Mouse (Mus musculus) right cerebral cortex, postnatal 14 days (tissue): Measurements from ENCODE around the gene Sema3c.

Experiments
- DNase-seq: peaks from one replicate; pipeline ENCODE4 v3.0.0; 2022

Sema3c gene

GRCm38 (mm10) chr5:17648865-17649542 is 74.9 kb downstream of the Sema3c start:
- no peak for DNase-seq

- DNase-seq, result no peak
Observed at GRCm38 (mm10) chr5:17661223-17661622, 87.1 kb downstream of the Sema3c start.

GRCm38 (mm10) chr5:17671356-17671755 is 97.3 kb downstream of the Sema3c start:
- DNase-seq, result no peak

- DNase-seq, result no peak
Observed at GRCm38 (mm10) chr5:17680862-17681261, 106.8 kb downstream of the Sema3c start.

- DNase-seq, result no peak
Observed at GRCm38 (mm10) chr5:17689121-17689520, 115.0 kb downstream of the Sema3c start.

- DNase-seq, result no peak
Observed at GRCm38 (mm10) chr5:17689604-17690003, 115.5 kb downstream of the Sema3c start.

GRCm38 (mm10) chr5:17695366-17695765 is 121.3 kb downstream of the Sema3c start:
- no peak for DNase-seq

GRCm38 (mm10) chr5:17698905-17699304 is 124.8 kb downstream of the Sema3c start:
- DNase-seq, result no peak

- no peak for DNase-seq
Observed at GRCm38 (mm10) chr5:17704160-17704559, 130.1 kb downstream of the Sema3c start.

GRCm38 (mm10) chr5:17707086-17707485 is 133.0 kb downstream of the Sema3c start:
- DNase-seq, result no peak

GRCm38 (mm10) chr5:17712374-17712773 is 138.3 kb downstream of the Sema3c start:
- DNase-seq, result no peak

- no peak for DNase-seq
Observed at GRCm38 (mm10) chr5:17715206-17715605, 141.1 kb downstream of the Sema3c start.

GRCm38 (mm10) chr5:17720011-17720410 is 145.9 kb downstream of the Sema3c start:
- DNase-seq, result no peak

GRCm38 (mm10) chr5:17724031-17724430 is 149.9 kb downstream of the Sema3c start:
- DNase-seq, result no peak

- DNase-seq, result no peak
Observed at GRCm38 (mm10) chr5:17728047-17728446, 154.0 kb downstream of the Sema3c start.

GRCm38 (mm10) chr5:17739805-17740204 is 165.7 kb downstream of the Sema3c start:
- DNase-seq, result no peak

- DNase-seq, result no peak
Observed at GRCm38 (mm10) chr5:17746520-17746919, 172.4 kb downstream of the Sema3c start.

- DNase-seq, result no peak
Observed at GRCm38 (mm10) chr5:17747143-17747542, 173.1 kb downstream of the Sema3c start.

- DNase-seq, result no peak
Observed at GRCm38 (mm10) chr5:17748293-17748692, 174.2 kb downstream of the Sema3c start.

GRCm38 (mm10) chr5:17753471-17754005 is 179.5 kb downstream of the Sema3c start:
- DNase-seq, result no peak

GRCm38 (mm10) chr5:17766006-17766677 is 192.1 kb downstream of the Sema3c start:
- DNase-seq, result no peak

GRCm38 (mm10) chr5:17770328-17770727 is 196.2 kb downstream of the Sema3c start:
- no peak for DNase-seq

GRCm38 (mm10) chr5:17776571-17776970 is 202.5 kb downstream of the Sema3c start:
- peak; percentile 44 for DNase-seq
